Mouse (Mus musculus) lung, embryonic 16.5 days (tissue): ENCODE measurements around the gene Plekhb2. TPM values are rescaled to one million over a fixed set of nuclear protein-coding genes. Genes with fewer than 3 reads are reported as not detected.

Experiments used
- ATAC-seq: fragments of 200-750 bp; cut with Nextera tagmentation; 2 replicates; pipeline ENCODE4 v1.8.0; 2017; ENCODE audit warnings: low read depth, mild to moderate bottlenecking, moderate library complexity
- H3K27ac ChIP-seq: fragments of 300-500 bp; sonication (generic); 2 replicates; pipeline ENCODE4 v1.5.1; 2014; ENCODE audit warnings: mild to moderate bottlenecking, control low read depth, low read length
- H3K27me3 ChIP-seq: fragments of 300-500 bp; sonication (generic); 2 replicates; pipeline ENCODE4 v1.6.1; 2014; ENCODE audit warnings: low read depth, low read length, mixed read lengths; ENCODE audit not compliant: control insufficient read depth, insufficient read depth
- H3K36me3 ChIP-seq: fragments of 300-500 bp; sonication (generic); 2 replicates; pipeline ENCODE4 v1.6.1; 2014; ENCODE audit warnings: low read length; ENCODE audit not compliant: control insufficient read depth, insufficient read depth
- H3K4me1 ChIP-seq: fragments of 300-500 bp; sonication (generic); replicated peaks from 2 replicates; pipeline ENCODE4 v1.6.1; 2014; ENCODE audit warnings: low read length, mixed read lengths; ENCODE audit not compliant: control insufficient read depth, insufficient read depth
- H3K4me2 ChIP-seq: fragments of 300-500 bp; sonication (generic); 2 replicates; pipeline ENCODE4 v1.6.1; 2014; ENCODE audit warnings: low read depth, low read length, control low read depth
- H3K4me3 ChIP-seq: fragments of 300-500 bp; sonication (generic); 2 replicates; pipeline ENCODE4 v1.5.1; 2014; ENCODE audit warnings: mild to moderate bottlenecking, low read length, control low read depth
- H3K9ac ChIP-seq: fragments of 300-500 bp; sonication (generic); 2 replicates; pipeline ENCODE4 v1.6.1; 2014; ENCODE audit warnings: low read length, control low read depth
- H3K9me3 ChIP-seq: fragments of 300-500 bp; sonication (generic); 2 replicates; pipeline ENCODE4 v1.6.1; 2016; ENCODE audit warnings: low read length; ENCODE audit not compliant: control insufficient read depth
- WGBS: fragments of 180-500 bp; shearing (Covaris S2); extraction: QIAGEN DNeasy Blood & Tissue Kit; methylation state at CpG from one replicate; pipeline ENCODE4 v1.1.7; 2014; 5-methylcytosine and 5-hydroxymethylcytosine counted together
- polyA plus RNA-seq: library from polyadenylated mRNA; unstranded; fragments of >200 nt; fragmentation: Nextera tagmentation; extraction: Ambion mirVana; gene quantifications from 2 replicates; pipeline ENCODE4 v1.2.1, GENCODE M21; 2015

Plekhb2 gene
- polyA plus RNA-seq: 35.7 and 39.4 TPM in 2 replicates

DNA sequence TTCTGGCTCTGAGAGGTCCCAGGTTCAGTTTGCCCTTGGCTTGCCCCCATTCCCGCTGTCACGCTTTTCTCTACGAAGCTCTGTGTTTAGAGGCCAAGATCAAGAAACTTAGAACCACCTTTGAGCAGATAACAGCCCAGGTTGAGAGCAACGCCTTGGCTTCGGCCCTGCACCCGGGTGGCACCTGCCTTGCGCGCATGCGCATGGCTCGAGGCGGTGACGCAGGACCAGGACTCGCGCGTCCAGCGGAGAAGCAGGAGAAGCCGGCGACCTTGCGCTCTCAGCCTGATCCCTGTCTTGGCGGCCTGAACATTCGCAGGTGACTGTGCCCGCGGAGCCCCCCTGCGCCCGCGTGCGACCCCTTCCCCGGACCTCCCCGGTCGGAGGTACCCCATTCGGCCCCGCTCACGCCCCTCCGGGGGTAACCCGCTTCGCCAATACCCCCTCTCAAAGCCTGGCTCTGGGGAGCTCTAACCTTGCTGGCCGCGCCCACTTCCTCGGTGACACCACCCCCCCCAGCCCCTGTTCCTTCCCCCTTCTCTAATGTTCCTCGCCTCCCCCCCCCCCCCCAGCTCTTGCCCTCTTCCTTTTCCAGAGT, at the start of gene Plekhb2:
Plekhb2 (plus strand) TSS at position 232 of the 598 bp plus-strand sequence.
- Histone ChIP-seq H3K9ac (peak within 1 kb of the TSS; percentile 84), H3K27ac (peak within 1 kb of the TSS; percentile 39; the same call in 1 of the 2 replicates), H3K9me3 (no peaks in the 10 kb centered on the region), H3K4me2 (peak within 1 kb of the TSS; percentile 93), H3K27me3 (no peaks in the 10 kb centered on the region), H3K36me3 (no peaks in the 10 kb centered on the region), H3K4me3 (peak within 1 kb of the TSS; percentile 77), H3K4me1 (peaks cover 9% of the 10 kb centered on the region; the same call in 1 of the 2 replicates)
- under 1% methylated on average over 29 of the region's 40 CpGs for WGBS
- ATAC-seq: peak; percentile 88

DNA sequence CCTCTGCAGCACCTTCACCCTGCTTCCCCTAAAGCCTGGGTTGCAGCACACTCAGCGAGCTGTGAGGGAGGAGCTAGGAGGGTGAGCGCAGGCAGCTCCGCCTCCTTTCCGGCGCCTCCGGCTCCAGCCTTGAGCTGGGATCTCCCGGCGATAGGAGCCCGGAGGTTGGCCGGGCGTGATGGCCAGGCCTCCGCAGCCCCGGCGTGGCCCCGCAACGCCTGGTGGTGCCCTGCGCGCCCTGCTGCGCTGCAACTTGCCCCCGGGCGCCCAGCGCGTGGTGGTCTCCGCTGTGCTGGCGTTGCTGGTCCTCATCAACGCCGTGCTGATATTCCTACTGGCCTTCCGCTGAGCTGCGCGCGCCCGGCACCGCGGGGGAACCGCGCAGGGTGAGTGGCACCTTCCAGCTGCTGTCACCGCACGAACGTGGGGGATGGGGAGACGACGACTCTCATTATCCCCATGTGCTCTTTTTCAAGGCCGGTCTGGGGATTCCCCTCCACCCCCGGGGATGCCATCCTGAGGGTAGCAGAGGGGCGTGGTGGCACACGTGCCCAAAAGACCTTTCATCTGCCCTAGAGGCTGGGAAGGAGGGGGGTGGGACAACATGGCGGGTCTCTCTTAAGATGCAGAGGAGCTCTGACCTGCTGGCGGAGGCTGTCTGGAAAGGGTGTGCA, 48.0 kb upstream of the Plekhb2 start:
- H3K36me3 ChIP-seq: no peaks in the 10 kb centered on the region
- peak overlapping the region; percentile 67 for H3K9ac ChIP-seq
- H3K9me3 ChIP-seq: no peaks in the 10 kb centered on the region
- H3K4me3 ChIP-seq: peak overlapping the region; percentile 65
- H3K27ac ChIP-seq: no peak overlapping the region
- no peaks in the 10 kb centered on the region; the same call in 1 of the 2 replicates for H3K27me3 ChIP-seq
- ATAC-seq: peak; percentile 86
- peaks cover 4% of the 10 kb centered on the region; the same call in 1 of the 2 replicates for H3K4me1 ChIP-seq
- peak overlapping the region; percentile 89 for H3K4me2 ChIP-seq
- 1% methylated on average over 45 of the region's 47 CpGs for WGBS

DNA sequence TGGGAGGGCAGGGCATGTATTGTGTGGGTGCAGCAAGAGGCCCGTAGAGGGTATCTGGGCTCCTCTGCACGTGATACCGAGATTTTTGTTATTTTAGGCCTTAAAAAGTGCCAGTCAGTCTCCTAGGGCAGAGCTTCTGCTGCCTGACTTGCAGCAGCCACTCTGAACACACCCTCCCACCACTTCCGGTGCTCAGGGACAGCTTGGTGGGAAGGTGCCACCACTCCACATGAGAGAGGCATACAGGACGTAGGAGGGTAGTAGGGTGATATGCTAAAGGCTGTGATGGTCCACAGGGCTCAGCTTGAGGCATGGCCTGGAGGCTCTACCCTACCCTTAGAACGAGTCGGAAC, 47.5 kb upstream of the Plekhb2 start:
- H3K36me3 ChIP-seq: no peaks in the 10 kb centered on the region
- peaks cover 4% of the 10 kb centered on the region; the same call in 1 of the 2 replicates for H3K4me1 ChIP-seq
- peak overlapping the region; percentile 67 for H3K9ac ChIP-seq
- 27% methylated on average over 7 of the region's 7 CpGs for WGBS
- no peaks in the 10 kb centered on the region; the same call in 1 of the 2 replicates for H3K27me3 ChIP-seq
- peak overlapping the region; percentile 65 for H3K4me3 ChIP-seq
- H3K9me3 ChIP-seq: no peaks in the 10 kb centered on the region
- H3K4me2 ChIP-seq: peak overlapping the region; percentile 89
- H3K27ac ChIP-seq: no peak overlapping the region
- ATAC-seq: peak; percentile 47

DNA sequence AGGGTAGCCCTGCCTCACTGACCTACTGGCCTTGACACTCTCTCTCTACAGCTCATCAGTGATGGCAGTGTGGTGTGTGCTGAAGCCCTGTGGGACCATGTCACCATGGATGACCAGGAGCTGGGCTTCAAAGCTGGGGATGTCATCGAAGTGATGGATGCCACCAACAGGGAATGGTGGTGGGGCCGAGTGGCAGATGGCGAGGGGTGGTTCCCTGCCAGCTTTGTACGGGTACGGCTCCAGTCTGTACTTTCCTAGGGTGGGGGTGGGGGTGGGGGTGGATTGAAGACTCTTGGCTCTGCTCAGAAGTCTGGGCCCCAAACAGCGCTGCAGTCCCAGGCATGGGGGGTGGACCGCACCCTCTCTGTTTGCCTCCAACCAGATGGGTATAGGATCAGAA, 44.9 kb upstream of the Plekhb2 start:
- Histone ChIP-seq H3K9ac (no peak overlapping the region), H3K9me3 (no peaks in the 10 kb centered on the region), H3K4me2 (no peak overlapping the region), H3K27ac (no peak overlapping the region), H3K4me3 (no peak overlapping the region), H3K4me1 (peaks cover 4% of the 10 kb centered on the region; the same call in 1 of the 2 replicates), H3K27me3 (no peaks in the 10 kb centered on the region; the same call in 1 of the 2 replicates), H3K36me3 (no peaks in the 10 kb centered on the region; the same call in 1 of the 2 replicates)
- ATAC-seq: no peak
- WGBS: 83% methylated on average over 7 of the region's 7 CpGs

DNA sequence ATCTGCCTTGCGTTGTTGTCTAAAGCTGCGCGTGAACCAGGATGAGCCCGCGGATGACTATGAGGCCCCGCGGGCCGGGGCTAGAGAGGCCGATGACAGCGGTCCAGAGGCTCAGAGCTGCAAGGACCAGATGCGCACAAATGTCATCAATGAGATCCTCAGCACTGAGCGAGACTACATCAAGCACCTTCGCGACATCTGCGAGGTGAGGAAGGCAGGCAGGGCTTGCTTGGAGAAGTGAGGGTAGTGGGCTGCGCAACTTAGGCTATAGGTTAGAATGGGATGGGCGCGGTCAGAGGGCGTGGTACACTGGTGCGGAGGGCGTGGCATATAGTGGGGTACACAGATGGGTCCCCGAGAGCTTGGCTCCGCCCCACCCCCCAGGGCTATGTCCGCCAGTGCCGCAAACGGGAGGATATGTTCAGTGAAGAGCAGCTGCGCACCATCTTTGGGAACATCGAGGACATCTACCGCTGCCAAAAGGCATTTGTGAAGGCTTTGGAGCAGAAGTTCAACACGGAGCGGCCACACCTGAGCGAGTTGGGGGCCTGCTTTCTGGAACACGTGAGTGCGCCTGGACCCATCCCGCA, 43.8 kb upstream of the Plekhb2 start:
- Histone ChIP-seq H3K4me1 (peaks cover 4% of the 10 kb centered on the region; the same call in 1 of the 2 replicates), H3K27ac (no peak overlapping the region), H3K27me3 (no peaks in the 10 kb centered on the region; the same call in 1 of the 2 replicates), H3K9me3 (no peaks in the 10 kb centered on the region), H3K9ac (no peak overlapping the region), H3K36me3 (no peaks in the 10 kb centered on the region; the same call in 1 of the 2 replicates), H3K4me3 (no peak overlapping the region), H3K4me2 (no peak overlapping the region)
- WGBS: 28% methylated on average over 35 of the region's 35 CpGs
- no peak for ATAC-seq

DNA sequence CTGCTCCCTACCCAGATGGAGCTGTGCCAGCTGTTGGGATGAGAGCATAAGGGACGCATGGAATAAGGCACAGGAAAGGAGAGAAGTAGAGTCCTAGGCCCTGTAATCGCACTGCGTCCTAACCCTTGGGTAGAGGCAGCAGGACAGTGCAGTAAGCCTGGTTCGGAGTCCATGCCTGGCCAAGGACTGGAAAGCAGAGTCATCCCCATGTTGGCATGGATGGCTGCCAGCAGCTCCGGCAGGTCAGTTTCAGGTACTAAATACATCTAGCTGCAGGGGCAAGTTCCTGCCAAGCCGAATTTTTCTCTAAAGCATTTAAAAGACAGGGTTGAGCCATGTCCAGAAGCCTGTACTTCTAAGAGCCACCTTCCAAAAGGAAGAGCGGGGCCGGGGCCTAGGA, 41.3 kb upstream of the Plekhb2 start:
- Histone ChIP-seq H3K4me1 (no peaks in the 10 kb centered on the region), H3K36me3 (peaks cover 3% of the 10 kb centered on the region; the same call in 1 of the 2 replicates), H3K9me3 (no peaks in the 10 kb centered on the region), H3K4me2 (no peak overlapping the region), H3K27ac (no peak overlapping the region), H3K9ac (no peak overlapping the region), H3K4me3 (no peak overlapping the region), H3K27me3 (no peaks in the 10 kb centered on the region; the same call in 1 of the 2 replicates)
- 81% methylated on average over 8 of the region's 8 CpGs for WGBS
- ATAC-seq: no peak

DNA sequence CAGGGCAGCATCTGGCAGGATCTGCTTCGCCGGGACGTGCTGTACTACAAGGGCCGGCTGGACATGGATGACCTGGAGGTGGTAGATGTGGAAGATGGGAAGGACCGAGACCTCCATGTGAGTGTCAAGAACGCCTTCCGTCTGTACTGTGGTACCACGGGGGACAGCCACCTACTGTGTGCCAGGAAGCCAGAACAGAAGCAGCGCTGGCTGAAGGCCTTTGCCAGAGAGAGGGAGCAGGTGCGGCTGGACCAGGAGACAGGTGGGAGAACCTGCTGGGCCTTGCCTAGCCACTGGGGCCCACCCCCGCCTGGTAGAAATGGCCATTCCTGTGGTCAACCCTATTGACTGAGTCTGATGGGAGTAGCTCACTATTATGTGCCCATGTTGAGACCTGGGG, 39.5 kb upstream of the Plekhb2 start:
- Histone ChIP-seq H3K4me1 (no peaks in the 10 kb centered on the region), H3K9ac (no peak overlapping the region), H3K36me3 (peaks cover 8% of the 10 kb centered on the region), H3K4me2 (no peak overlapping the region), H3K4me3 (no peak overlapping the region), H3K9me3 (no peaks in the 10 kb centered on the region), H3K27me3 (no peaks in the 10 kb centered on the region; the same call in 1 of the 2 replicates), H3K27ac (no peak overlapping the region)
- ATAC-seq: 0 out of 2 replicates have a peak, but pooled peaks have one; percentile 11
- 83% methylated on average over 11 of the region's 11 CpGs for WGBS

DNA sequence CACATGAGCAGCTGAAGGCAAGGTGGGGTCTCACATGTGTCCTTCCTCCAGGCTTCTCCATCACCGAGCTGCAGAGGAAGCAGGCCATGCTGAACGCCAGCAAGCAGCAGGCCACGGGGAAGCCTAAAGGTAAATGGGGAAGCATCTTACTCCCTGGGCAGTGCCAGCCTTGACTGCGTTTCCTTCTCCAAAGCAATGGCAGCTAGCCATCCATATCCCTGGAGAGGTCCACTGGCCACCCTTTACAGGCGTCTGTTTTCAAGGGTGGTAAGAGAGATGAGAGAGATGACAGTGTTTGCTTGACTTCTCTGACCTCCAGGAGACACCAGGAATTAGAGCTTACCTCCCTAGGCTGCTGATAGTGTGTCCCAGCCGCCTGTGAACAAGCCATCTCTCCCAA, 38.7 kb upstream of the Plekhb2 start:
- Histone ChIP-seq H3K4me2 (no peak overlapping the region), H3K9me3 (no peaks in the 10 kb centered on the region), H3K36me3 (peaks cover 9% of the 10 kb centered on the region), H3K4me3 (no peak overlapping the region), H3K9ac (no peak overlapping the region), H3K27me3 (no peaks in the 10 kb centered on the region; the same call in 1 of the 2 replicates), H3K27ac (no peak overlapping the region), H3K4me1 (no peaks in the 10 kb centered on the region; the same call in 1 of the 2 replicates)
- no peak for ATAC-seq
- 63% methylated on average over 6 of the region's 6 CpGs for WGBS

DNA sequence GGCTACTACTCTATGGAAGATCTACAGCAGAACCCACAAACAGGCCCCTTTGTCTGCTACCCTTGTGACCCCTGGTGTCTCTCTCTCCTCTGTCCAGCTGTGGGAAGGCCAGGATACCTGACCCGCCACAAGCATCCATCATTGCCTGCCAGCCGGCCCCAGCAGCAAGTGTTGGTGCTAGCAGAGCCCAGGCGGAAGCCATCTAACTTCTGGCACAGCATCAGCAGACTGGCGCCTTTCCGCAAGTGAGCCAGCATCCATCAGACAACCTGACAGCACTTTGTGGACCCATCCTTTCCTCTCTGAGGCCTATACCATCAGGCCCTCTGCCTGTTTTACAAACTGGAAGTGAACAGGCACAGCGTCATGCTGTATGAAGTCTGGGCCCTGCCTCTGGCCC, 38.2 kb upstream of the Plekhb2 start:
- Histone ChIP-seq H3K9ac (no peak overlapping the region), H3K27me3 (no peaks in the 10 kb centered on the region), H3K9me3 (no peaks in the 10 kb centered on the region), H3K4me1 (peaks cover 4% of the 10 kb centered on the region; the same call in 1 of the 2 replicates), H3K4me2 (no peak overlapping the region), H3K36me3 (peaks cover 14% of the 10 kb centered on the region), H3K4me3 (no peak overlapping the region), H3K27ac (no peak overlapping the region)
- WGBS: 56% methylated on average over 6 of the region's 6 CpGs
- ATAC-seq: no peak
